Mouse (Mus musculus): ENCODE data around the gene Slc34a3.
A peak's percentile ranks its signal among the peaks of the same experiment; 100 is the strongest.

Slc34a3 gene

GRCm38 (mm10) chr2:25193330-25193770 lies 40.8 kb downstream of the Slc34a3 start:
- DNase-seq = peak; percentile 88

GRCm38 (mm10) chr2:25187841-25188240 lies 46.3 kb downstream of the Slc34a3 start:
- DNase-seq = no peak

GRCm38 (mm10) chr2:25186575-25186930 lies 47.6 kb downstream of the Slc34a3 start:
- DNase-seq = no peak

GRCm38 (mm10) chr2:25185625-25186574 lies 48.3 kb downstream of the Slc34a3 start:
- peak; percentile 92 for DNase-seq

DNA sequence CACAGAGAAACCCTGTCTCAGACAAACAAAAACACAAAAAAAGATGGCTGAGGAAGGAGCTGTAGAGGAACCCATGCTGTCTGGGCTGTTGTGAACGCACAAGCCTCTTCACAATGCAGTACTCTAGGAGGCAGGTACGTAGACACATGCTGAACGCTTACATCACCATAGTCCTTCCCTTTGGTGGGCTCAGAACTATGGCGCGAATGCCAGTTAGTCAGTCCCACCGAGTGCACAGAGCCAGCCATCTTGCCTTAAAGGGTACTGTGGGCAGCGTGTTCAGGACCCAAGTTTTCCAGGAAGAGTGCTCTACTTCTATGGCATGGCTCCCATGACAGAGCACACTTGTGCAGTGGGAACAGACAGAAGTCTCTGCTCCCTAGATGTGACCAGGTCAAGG lies 49.7 kb downstream of the Slc34a3 start:
- DNase-seq = no peak

DNA sequence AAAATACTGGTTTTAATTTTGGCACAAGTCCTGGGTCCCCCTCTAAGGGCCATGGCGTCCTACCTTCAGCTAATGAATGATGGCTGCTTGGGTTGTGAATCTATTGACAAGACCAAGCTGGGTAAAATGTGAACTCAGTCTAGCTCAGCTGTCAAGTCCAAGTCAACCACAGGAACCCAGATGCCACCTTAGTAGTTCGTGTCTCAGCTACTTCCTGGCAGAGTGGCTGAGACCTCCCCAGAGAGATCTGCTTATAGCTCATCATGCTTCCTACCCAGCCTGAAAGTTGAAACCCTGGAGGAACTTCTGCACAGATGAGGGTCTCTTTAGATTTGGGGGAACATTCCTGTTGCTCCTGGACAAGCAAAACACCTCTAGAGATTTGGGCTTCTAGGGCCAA lies 50.8 kb downstream of the Slc34a3 start:
- no peak for DNase-seq

DNA sequence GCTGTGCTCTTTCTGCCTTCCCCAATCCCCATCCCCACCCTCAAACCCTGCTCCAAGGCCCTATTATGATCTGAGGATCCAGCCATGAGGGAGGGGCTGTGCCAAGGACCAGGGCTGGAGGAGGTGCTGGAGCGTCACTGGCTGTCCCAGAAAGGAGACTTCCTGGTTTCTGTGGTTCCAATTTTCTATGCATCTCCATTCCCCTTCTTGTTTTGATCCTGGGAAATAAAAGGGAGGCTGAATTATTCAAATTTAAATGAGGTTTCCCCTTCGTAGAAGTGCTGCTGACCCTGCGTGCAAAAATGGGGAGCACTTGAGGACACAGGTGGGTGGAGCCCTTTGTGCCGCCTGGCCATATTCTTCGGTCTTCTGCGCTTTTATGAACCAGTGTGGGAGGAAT lies 51.5 kb downstream of the Slc34a3 start:
- DNase-seq = peak; percentile 57

GRCm38 (mm10) chr2:25181891-25182397 lies 52.2 kb downstream of the Slc34a3 start:
- peak; percentile 51 for DNase-seq

DNA sequence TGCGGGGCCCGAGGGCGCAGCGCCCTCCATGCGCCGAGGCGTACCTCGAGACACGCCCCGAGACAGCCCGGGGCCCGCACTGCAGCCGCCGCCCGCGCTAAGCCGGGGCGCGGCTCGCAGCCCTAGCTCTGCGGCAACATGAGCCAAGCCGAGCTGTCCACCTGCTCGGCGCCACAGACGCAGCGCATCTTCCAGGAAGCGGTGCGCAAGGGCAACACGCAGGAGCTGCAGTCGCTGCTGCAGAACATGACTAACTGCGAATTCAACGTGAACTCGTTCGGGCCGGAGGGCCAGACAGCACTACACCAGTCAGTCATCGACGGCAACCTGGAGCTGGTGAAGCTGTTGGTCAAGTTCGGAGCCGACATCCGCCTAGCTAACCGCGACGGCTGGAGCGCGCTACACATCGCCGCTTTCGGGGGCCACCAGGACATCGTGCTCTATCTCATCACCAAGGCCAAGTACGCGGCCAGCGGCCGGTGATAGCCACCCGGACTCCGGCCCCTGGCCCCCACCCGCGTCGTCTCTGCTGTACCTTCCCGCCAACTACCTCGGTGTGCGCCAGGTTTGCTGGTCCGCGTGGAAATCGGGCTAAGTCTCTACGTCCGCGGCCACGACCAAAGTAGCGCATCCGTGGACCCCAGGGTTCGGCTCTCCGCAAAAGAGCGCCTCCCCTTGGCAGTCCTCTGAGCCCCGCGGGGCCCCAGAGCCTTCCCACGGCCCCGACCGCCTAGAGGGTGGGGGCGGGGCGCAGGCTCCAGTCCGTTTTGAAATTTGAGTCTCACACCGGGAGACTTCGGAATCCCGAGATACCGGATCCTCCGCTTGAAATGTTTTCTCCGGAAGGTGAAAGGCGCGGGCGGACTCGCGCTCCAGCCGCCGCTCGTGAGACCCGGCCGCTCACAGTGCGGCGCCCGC lies 52.9 kb downstream of the Slc34a3 start:
- peak; percentile 81 for DNase-seq

DNA sequence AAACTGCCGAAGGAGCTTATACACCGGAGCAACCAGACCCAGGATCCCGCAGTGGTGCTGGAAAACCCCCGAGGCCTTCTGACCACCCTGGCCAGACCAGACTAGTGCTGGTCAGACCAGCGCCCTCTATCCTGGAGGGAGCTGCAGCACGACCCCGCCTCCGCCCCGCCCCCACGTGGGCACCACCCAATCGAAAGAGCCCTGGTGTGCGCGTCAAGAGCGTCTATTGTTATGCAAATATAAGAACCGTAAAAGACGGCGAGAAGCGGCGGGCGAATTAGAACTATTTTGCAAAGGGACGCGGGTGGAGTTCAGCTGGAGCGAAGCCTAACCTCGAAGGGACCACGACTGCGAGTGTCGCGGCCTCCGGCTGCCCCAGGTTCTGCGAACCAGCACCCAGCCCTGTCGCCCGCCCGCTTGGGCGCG lies 53.7 kb downstream of the Slc34a3 start, which contains the start of gene Nrarp:
Gene Nrarp, plus strand, starts transcription at position 281 of the 426 bp plus-strand sequence.
- peak; percentile 94 for DNase-seq

DNA sequence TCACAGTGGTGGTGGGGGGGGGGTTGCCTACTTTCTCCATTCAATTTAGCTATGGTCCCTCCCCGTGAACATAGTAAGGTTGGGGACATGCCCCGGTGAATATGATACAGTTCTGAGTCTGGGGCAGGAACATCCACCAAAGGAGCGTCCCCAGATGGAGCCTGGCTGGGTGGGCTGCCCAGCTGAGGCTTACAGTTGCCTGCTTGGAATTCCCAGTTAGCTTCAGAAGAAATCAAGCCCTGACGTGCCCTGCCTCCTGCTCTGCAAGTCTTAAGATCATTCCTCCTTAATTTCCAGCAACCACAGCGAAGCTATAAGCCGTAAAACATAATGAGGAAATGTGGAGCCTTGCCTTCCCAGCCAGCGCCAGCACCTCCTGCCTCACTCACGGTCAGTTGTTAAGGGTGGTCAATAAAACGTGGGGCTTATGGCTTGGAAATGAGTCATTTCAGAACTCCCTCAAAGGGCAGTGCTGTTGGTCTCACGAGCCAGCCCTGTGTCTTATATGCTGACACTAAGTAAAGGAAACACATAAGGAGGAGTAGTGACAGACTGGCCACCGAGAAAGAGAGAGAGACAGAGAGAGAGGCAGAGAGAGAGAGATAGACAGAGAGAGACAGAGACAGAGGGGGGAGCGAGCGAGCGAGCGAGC lies 54.5 kb downstream of the Slc34a3 start:
- no peak for DNase-seq

All from embryo, embryonic 11 days (tissue).